Mouse (Mus musculus): Measurements from ENCODE around the gene Zfp729b.

Zfp729b gene

GRCm38 (mm10) chr13:67609066-67609876, at the start of gene Zfp729b:
TSS of gene Zfp729b (minus strand) at chr13:67609707.
- DNase-seq (ENCODE audit: extremely low spot score, low spot score) = peak; percentile 89

DNA sequence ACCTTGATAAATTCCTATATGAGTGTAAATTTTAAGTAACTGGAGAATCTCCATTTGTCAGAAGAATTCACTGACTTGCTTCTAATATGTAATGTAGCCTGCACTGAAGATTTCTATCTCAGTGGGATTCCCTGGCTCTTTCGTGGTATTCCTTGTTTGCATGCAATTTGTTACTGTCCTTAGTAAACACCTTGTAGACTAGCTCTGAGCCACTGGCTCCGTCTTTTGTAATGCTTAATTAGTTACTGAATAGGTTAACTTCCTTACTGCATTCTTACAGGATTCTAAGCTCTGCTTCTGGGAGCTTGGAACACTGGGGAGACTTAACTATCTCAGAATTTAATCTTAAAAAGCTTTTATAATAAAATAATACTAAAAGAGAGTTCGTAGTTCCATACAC, 43.0 kb upstream of the Zfp729b start:
- no peak for DNase-seq (ENCODE audit: extremely low spot score, low spot score)

DNA sequence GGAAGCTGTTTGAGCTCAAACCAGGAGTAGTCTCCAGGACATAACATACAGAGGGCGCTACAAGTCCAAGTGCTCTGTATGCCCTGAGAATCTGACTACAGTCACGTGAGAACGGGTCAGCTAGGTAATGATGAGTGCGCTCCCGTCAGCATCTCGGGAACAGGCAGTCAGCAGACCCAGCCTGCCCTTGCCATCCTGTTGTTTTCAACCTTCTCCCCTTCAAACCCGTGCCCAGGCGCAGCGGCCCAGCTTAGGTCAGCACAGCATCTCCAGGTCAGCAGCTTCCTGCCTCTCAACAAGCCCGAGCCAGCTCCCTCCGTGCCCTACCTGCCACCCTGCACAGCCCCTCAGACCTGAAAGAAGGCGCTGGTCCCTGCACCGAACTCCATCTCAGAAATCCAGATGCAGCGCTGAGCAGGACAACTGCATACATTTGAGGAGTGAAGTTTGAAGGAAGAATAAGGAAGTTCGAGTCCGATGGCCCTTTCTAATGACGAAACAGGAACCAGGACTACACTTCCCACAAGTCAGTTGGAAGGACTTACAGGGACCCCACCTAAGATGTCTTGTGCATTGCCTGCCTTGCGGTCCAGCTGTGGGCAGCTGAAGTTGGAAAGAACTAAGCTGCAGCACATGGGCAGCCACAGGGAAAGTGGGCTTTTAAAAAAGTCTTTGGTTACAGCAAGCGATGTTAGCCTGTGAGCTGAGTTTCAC, 27.9 kb upstream of the Zfp729b start, which contains the start of the genes Gm49345 and Zfp729a:
Gene Gm49345 (minus strand): TSS at position 476 of the 714 bp plus-strand sequence.
Gene Zfp729a (minus strand): TSS at position 498 of the 714 bp plus-strand sequence.
- peak; percentile 84 for DNase-seq (ENCODE audit: extremely low spot score, low spot score)

DNA sequence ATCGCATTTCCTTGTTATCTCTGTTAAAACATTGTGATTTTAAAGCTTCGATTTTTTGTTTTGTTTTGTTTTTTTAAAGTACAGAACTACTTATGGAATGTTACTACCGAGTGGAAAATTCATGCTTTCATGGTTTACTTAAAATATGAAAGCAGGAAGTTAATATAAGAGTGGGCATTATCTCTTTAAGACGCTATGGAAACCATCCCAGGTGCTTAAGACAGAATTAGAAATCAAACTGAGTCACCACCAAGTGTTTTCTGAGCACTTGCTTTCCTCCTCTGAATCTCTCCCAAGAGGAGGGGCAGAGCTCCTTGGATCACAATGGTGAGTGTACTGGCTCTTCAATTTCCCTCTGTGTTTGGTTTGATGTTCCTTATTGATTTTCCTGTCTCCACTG, 601 bp upstream of the Zfp729b start:
- no peak for DNase-seq (ENCODE audit: extremely low spot score, low spot score)

DNA sequence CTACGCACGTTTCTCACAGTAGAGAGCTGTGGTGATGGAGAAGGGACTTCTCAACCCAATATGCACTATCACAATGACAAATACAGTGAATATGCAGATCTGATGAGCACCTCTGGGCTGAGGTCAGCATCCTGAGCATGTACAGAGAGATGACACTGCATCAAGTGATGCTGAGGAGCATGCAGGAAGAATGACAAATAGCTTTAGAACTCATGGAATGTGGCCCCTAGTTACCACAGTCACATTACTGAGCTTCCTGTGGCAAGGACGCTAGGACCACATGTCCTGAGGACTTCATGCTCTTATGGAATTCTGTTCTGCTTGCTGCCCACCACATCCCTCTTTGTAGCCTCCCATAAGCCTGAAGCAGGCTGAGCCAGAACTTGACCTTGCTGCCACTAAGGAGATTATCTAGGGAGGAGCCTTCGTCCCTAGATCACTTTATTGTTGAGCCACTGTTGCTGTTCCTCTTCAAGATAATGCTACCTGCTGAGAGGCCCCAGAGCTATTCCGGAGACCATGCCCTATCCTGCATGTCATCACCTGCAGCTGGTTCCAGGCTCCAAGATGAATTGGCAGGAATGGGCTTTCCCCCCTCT, 36.8 kb downstream of the Zfp729b start:
- DNase-seq (ENCODE audit: extremely low spot score, low spot score) = no peak

GRCm38 (mm10) chr13:67553730-67554129, 55.8 kb downstream of the Zfp729b start, which contains the start of gene Zfp748:
TSS of gene Zfp748 (minus strand) at chr13:67553830.
- no peak for DNase-seq (ENCODE audit: extremely low spot score, low spot score)

- DNase-seq (ENCODE audit: extremely low spot score, low spot score) = peak; percentile 87
Measured at GRCm38 (mm10) chr13:67552505-67553346, 56.8 kb downstream of the Zfp729b start.

- no peak for DNase-seq (ENCODE audit: extremely low spot score, low spot score)
Measured at GRCm38 (mm10) chr13:67545941-67546340, 63.6 kb downstream of the Zfp729b start.

Data from neural tube, embryonic 10.5 days (tissue).